Mouse (Mus musculus) heart, embryonic 13.5 days (tissue): Measurements from ENCODE around the gene Sergef. TPM values are rescaled to one million over a fixed set of nuclear protein-coding genes. Genes with fewer than 3 reads are reported as not detected.

Experiments
- ATAC-seq: fragments of 200-750 bp; cut with Nextera tagmentation; 2 replicates; pipeline ENCODE4 v1.8.0; 2017; ENCODE audit warnings: moderate TSS enrichment; ENCODE audit not compliant: insufficient number of reproducible peaks, low FRiP score, low TSS enrichment; ENCODE audit errors: extremely low read depth
- H3K27ac ChIP-seq: fragments of 300-500 bp; sonication (generic); replicated peaks from 2 replicates; pipeline ENCODE4 v1.5.1; 2015; ENCODE audit warnings: moderate library complexity, mild to moderate bottlenecking, inconsistent platforms
- H3K27me3 ChIP-seq: fragments of 300-500 bp; sonication (generic); replicated peaks from 2 replicates; pipeline ENCODE4 v1.6.1; 2015; ENCODE audit warnings: mild to moderate bottlenecking, inconsistent platforms
- H3K36me3 ChIP-seq: fragments of 300-500 bp; sonication (generic); 2 replicates; pipeline ENCODE4 v1.6.1; 2015; ENCODE audit warnings: mild to moderate bottlenecking, inconsistent platforms
- H3K4me1 ChIP-seq: fragments of 300-500 bp; sonication (generic); 2 replicates; pipeline ENCODE4 v1.6.1; 2015; ENCODE audit warnings: inconsistent platforms
- H3K4me2 ChIP-seq: fragments of 300-500 bp; sonication (generic); 2 replicates; pipeline ENCODE4 v1.6.1; 2015; ENCODE audit warnings: inconsistent platforms, mild to moderate bottlenecking, moderate library complexity
- H3K4me3 ChIP-seq: fragments of 300-500 bp; sonication (generic); 2 replicates; pipeline ENCODE4 v1.5.1; 2015; ENCODE audit warnings: moderate library complexity, mild to moderate bottlenecking, inconsistent platforms
- H3K9ac ChIP-seq: fragments of 300-500 bp; sonication (generic); 2 replicates; pipeline ENCODE4 v1.6.1; 2015; ENCODE audit warnings: inconsistent platforms, mild to moderate bottlenecking, moderate library complexity
- H3K9me3 ChIP-seq: fragments of 300-500 bp; sonication (generic); 2 replicates; pipeline ENCODE4 v1.6.1; 2016; ENCODE audit warnings: inconsistent platforms
- WGBS: fragments of 180-500 bp; shearing (Covaris S2); methylation state at CpG from one replicate; pipeline ENCODE4 v1.1.7; 2015; ENCODE audit warnings: mixed read lengths; 5-methylcytosine and 5-hydroxymethylcytosine counted together
- polyA plus RNA-seq: library from polyadenylated mRNA; unstranded; fragments of >200 nt; fragmentation: Nextera tagmentation; extraction: Ambion mirVana; gene quantifications from 2 replicates; pipeline ENCODE4 v1.2.1, GENCODE M21; 2015

Gene Sergef
- polyA plus RNA-seq, 1 experiment from 2014 or later, result 12.2 TPM

DNA sequence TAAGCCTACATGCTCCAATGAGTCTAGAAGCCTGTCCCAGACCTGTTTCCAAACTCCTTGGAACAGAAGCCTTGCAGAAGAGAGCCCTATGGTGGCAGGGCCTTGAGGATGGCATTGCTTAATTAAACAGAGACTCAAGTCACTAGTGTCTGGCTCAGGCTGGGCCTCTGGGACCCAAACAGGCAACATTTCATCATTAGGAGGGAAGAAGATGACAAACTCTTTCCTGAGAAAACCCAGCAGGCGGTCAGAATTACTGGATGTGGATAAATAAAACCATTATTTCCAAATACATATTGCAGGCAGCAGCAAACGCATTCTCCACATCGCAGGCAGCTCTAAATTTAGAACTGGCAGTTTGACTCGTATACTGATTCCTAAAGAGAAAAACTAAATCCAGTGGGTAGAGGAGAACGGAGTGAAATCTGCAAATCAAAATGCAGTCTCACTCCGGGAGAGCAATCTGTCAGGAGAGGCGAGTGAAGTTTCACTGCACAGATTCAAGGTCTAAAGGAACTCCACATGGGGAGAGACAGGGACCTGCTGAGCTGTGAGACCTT, 173.1 kb downstream of the Sergef start:
- Histone ChIP-seq H3K27ac (no peak overlapping the region), H3K27me3 (no peaks in the 10 kb centered on the region), H3K4me3 (no peak overlapping the region), H3K36me3 (no peaks in the 10 kb centered on the region), H3K9me3 (no peaks in the 10 kb centered on the region), H3K4me2 (peak overlapping the region; percentile 25), H3K4me1 (peaks cover 20% of the 10 kb centered on the region), H3K9ac (peak overlapping the region; percentile 33; the same call in 1 of the 2 replicates)
- 45% methylated on average over 7 of the region's 7 CpGs for WGBS
- no peak for ATAC-seq

DNA sequence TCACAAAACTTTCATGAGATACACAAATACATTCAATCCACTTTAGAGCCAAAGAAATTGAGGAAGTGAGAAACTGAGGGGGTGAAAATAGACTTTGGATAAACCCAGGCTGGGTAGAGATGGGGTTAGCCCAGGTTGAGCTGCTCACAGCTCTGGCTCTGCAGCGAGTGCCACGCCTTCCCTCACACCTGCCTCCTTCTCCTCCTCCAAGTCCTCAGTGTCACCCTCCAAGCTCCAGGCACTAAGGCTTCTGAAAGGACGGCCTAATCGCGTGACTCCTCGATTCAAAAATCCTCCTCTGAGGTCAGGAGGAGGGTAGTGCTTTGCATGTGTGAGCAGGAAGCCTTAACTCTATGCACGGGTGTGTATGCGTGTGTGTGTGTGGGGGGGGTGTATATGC, 176.5 kb downstream of the Sergef start:
- Histone ChIP-seq H3K9me3 (no peaks in the 10 kb centered on the region), H3K27ac (no peak overlapping the region), H3K4me2 (no peak overlapping the region), H3K4me3 (no peak overlapping the region), H3K9ac (no peak overlapping the region), H3K4me1 (peaks cover 11% of the 10 kb centered on the region), H3K36me3 (no peaks in the 10 kb centered on the region), H3K27me3 (no peaks in the 10 kb centered on the region)
- 76% methylated on average over 8 of the region's 8 CpGs for WGBS
- ATAC-seq, result no peak

DNA sequence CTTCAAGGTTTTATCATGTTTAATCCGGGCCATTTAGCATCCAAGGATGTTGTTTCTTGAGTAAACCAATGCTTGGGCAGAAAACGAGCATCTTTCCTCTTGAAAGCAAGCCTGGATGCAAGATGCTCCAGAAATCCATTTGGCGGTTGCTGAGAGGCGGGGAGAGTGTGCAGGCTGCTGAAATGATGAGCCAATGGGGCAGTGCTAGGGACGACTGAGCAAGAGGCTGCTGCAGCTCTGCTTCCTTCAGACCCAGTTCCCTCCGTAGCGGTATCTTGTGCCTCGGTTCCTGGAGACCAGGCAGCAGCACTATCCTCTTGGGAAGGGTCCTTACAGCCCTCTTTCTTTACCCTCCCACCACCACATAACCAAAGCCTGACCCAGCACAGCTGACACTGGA, 177.3 kb downstream of the Sergef start:
- Histone ChIP-seq H3K27me3 (no peaks in the 10 kb centered on the region), H3K4me2 (no peak overlapping the region), H3K27ac (no peak overlapping the region), H3K4me3 (no peak overlapping the region), H3K9ac (no peak overlapping the region), H3K36me3 (no peaks in the 10 kb centered on the region), H3K4me1 (peaks cover 11% of the 10 kb centered on the region), H3K9me3 (no peaks in the 10 kb centered on the region)
- ATAC-seq, result no peak
- 57% methylated on average over 8 of the region's 8 CpGs for WGBS

DNA sequence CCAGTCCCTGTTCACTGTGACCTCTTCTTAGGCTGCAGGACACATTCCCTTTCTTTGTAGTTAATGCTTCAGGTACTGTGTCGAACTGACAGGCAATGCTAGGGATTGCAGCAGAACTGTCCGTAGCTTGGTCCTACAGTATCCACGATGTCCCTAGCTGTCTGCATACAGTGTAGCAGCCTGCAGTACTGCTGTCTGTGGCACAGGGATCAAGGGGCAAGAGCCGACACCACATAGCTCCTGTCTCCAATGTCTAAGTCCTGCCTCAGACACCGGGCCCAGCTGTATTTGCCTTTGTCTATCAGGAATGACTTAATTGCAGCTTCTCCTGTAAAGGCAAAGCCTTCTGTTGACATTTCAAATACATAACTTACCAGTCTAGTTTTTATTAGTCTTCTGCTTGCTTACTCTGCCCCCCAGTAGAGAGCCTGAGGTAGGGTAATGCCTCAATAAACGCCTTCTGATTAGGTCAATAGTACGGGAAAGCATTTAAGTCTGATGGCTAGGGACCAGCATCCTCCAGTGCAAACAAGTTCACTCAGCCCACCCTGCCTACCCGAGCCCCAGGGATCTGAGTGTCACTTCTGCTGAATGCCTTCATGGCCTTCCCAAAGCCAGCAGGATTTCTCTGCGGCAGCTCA, 179.9 kb downstream of the Sergef start:
- no peak overlapping the region for H3K4me3 ChIP-seq
- H3K27me3 ChIP-seq, result no peaks in the 10 kb centered on the region
- H3K9ac ChIP-seq, result no peak overlapping the region
- no peak overlapping the region for H3K4me2 ChIP-seq
- ATAC-seq, result no peak
- WGBS, result 80% methylated on average over 9 of the region's 9 CpGs
- 0 out of 2 replicates have a peak, but pooled peaks cover 3% of the 10 kb centered on the region for H3K9me3 ChIP-seq
- H3K27ac ChIP-seq, result no peak overlapping the region
- H3K4me1 ChIP-seq, result no peaks in the 10 kb centered on the region
- no peaks in the 10 kb centered on the region for H3K36me3 ChIP-seq

DNA sequence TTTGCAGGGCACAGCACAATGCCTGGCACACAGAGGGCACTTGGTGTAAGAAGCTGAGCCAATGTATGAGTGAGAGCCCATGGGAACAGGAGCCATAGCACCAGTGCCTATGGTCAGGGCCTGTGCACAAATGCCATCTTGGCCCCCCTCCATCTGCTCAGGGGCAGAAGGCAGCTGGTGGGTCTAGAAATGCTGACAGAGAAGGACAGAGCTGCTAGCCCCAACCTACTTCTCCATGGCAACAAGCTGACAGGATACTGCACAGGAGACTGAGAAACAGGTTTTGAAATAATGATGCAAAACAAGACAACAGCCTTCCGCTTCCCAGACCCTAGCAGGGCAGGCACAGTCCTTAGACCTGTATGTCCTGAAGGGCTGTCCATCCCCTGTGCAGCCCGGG, 180.4 kb downstream of the Sergef start:
- Histone ChIP-seq H3K27ac (no peak overlapping the region), H3K4me3 (no peak overlapping the region)
- 68% methylated on average over 2 of the region's 2 CpGs for WGBS

DNA sequence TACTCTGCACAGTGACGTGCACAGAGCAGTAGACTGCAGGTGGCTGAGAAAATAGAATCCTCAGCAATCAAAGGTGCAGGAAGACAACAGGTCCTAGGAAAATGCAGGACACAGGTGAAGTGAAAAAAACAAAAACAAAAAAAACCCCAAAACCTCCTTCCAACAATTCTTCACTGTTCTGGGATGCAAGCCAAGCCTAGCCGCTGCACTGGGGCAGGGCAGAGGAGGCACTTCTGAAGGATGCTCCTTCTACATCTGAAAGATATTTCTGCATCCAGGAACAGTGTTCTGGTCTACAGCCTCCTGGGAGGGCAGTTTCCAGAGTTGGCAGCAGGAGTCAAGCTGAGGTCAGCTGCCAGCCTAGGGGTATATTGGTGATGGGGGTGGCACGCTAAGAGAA, 181.7 kb downstream of the Sergef start:
- Histone ChIP-seq H3K27me3 (peaks cover 7% of the 10 kb centered on the region; the same call in 1 of the 2 replicates), H3K4me3 (no peak overlapping the region), H3K4me1 (no peaks in the 10 kb centered on the region), H3K27ac (no peak overlapping the region), H3K9ac (no peak overlapping the region), H3K9me3 (0 out of 2 replicates have a peak, but pooled peaks cover 3% of the 10 kb centered on the region), H3K4me2 (no peak overlapping the region), H3K36me3 (no peaks in the 10 kb centered on the region)
- WGBS, result 77% methylated on average over 3 of the region's 3 CpGs
- ATAC-seq, result no peak

More for the DNA sequence above, 180.4 kb downstream of the Sergef start:
- H3K9me3 ChIP-seq, result 0 out of 2 replicates have a peak, but pooled peaks cover 3% of the 10 kb centered on the region
- ATAC-seq, result no peak
- no peak overlapping the region for H3K4me2 ChIP-seq
- H3K9ac ChIP-seq, result no peak overlapping the region
- peaks cover 4% of the 10 kb centered on the region; the same call in 1 of the 2 replicates for H3K27me3 ChIP-seq
- H3K4me1 ChIP-seq, result no peaks in the 10 kb centered on the region
- no peaks in the 10 kb centered on the region for H3K36me3 ChIP-seq

DNA sequence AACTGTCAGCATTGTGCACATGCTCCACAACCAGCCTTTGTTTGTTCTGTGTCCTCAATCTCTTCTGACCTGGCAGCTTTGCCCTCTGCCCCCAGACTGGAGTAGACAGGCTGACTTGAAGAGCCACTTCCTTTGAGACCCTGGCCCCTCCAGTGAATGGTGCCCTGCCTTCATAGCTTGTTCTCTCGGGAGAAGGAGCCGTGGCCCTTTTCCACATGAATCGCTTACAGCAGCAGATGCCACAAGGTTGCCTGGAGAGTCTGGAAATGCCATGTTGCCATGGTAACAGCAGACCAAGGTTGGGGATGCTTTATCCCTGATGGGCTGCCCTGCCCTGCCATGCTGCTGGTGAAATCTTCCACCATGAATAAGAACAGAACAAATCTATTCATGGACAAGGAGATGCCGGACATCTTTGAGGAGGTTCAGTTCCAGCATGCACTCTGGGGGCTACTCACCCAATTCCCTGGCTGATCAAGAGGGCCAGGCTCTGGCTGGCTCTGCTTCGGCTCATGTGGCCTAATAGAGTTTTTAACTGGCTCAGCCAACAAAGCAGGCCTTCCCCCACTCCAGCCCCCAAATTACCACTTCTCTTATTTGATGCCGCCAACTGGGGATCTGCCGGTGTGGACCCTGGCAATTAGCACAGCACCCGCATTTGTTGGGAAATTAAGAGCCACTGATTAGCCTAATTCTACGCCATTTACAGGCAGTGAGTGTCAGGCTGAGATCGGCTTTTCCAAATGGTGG, 185.5 kb downstream of the Sergef start:
- Histone ChIP-seq H3K27ac (no peak overlapping the region), H3K4me2 (no peak overlapping the region), H3K9me3 (0 out of 2 replicates have a peak, but pooled peaks cover 3% of the 10 kb centered on the region), H3K36me3 (no peaks in the 10 kb centered on the region), H3K4me3 (no peak overlapping the region), H3K9ac (no peak overlapping the region), H3K27me3 (peaks cover 7% of the 10 kb centered on the region; the same call in 1 of the 2 replicates), H3K4me1 (no peaks in the 10 kb centered on the region)
- WGBS, result 44% methylated on average over 10 of the region's 10 CpGs
- ATAC-seq, result no peak

DNA sequence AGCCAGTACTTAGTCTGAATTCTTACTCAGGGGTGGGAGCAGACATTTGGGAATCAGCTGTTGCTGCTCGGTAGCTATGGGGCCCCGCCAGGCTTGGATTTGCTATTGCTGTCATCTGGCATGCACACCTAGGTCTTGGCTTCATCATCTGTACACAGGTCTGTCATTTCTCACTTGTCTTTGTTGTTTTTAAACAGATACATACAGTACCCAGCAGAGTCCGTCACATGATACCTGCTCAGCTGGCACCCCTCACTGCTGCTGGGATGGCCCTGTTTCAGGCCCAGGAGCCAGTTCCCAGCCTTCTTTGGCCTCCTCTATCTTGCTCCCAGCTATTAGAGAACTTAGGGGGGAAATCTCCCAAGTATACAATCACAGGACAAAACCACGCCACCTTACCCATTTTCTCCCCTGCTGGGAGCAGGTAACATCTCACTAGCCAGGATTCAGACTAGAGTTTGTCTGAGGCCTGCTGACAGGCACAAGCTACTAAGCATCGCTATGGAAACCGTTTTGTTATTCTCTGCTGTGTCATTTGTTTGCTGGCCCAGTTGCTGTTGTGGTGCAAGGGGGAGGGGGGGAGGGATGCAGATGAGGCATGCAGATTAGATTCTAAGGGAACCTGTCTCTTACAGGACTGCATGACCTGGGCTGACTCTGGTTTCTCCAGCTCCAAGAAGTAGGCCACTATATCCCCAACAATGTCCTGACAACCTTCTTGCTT, 190.5 kb downstream of the Sergef start:
- Histone ChIP-seq H3K27me3 (peaks cover 2% of the 10 kb centered on the region; the same call in 1 of the 2 replicates), H3K27ac (no peak overlapping the region), H3K4me3 (no peak overlapping the region), H3K4me1 (no peaks in the 10 kb centered on the region), H3K9ac (no peak overlapping the region), H3K9me3 (no peaks in the 10 kb centered on the region), H3K36me3 (no peaks in the 10 kb centered on the region), H3K4me2 (no peak overlapping the region)
- 56% methylated on average over 6 of the region's 6 CpGs for WGBS
- ATAC-seq, result no peak

DNA sequence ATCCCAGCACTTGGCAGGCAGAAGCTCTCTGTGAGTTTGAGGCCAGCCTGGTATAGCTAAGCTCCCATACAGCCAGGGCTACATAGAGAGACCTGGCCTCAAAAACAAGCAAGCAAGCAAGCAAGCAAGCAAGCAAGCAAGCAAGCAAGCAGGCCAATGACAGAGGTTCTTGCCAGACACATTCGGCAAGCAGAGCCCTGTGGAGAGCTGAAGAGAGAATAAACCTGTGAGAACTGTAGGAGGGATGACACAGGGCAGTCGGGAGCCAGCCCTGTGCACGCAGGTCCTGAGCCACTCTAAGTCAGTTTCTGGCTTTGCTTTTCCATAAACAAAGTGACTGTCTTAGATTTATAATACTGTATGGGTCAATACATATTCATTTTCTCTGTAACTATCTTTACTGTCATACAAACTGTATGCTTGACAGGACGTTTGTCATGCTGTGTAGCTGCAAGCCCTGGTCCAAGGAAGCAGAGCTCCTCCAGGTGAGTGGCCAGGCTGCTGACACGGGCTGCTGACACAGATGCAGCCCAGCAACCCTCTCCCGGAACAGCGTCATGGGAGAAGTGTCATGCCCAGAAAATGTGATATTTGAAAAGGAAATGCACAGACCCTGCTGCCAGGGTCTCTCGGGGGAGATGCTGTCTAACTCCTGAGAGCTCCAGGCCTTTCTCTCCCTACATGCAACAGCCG, 192.0 kb downstream of the Sergef start:
- no peaks in the 10 kb centered on the region for H3K9me3 ChIP-seq
- no peak overlapping the region for H3K9ac ChIP-seq
- no peaks in the 10 kb centered on the region for H3K4me1 ChIP-seq
- H3K36me3 ChIP-seq, result no peaks in the 10 kb centered on the region
- H3K4me3 ChIP-seq, result no peak overlapping the region
- H3K4me2 ChIP-seq, result no peak overlapping the region
- 52% methylated on average over 9 of the region's 9 CpGs for WGBS
- no peak for ATAC-seq
- H3K27ac ChIP-seq, result no peak overlapping the region
- H3K27me3 ChIP-seq, result no peaks in the 10 kb centered on the region

DNA sequence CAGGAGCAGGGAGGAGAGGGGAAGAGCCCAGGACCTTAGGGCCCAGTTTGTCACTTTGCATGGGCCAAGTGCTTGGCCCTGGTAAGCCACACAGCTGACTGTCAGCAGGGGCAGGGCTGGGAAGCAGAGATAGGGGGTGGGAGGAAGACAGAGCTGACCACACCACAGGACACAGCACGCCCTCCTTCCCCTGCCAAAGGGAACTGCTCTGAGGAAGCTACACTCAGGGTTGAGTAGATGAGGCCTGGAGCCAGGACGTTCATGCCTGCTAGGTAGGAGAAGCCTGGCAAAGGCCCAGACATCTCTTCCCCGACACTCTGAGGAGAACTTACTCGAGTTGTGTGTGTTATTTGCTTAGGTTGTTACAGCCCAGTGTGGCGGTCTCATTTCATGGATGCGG, 193.7 kb downstream of the Sergef start:
- H3K27me3 ChIP-seq, result no peaks in the 10 kb centered on the region
- H3K9me3 ChIP-seq, result no peaks in the 10 kb centered on the region
- ATAC-seq, result no peak
- WGBS, result 65% methylated on average over 6 of the region's 6 CpGs
- H3K4me3 ChIP-seq, result no peak overlapping the region
- no peak overlapping the region for H3K4me2 ChIP-seq
- H3K36me3 ChIP-seq, result no peaks in the 10 kb centered on the region
- no peak overlapping the region for H3K27ac ChIP-seq
- H3K4me1 ChIP-seq, result no peaks in the 10 kb centered on the region
- H3K9ac ChIP-seq, result no peak overlapping the region

DNA sequence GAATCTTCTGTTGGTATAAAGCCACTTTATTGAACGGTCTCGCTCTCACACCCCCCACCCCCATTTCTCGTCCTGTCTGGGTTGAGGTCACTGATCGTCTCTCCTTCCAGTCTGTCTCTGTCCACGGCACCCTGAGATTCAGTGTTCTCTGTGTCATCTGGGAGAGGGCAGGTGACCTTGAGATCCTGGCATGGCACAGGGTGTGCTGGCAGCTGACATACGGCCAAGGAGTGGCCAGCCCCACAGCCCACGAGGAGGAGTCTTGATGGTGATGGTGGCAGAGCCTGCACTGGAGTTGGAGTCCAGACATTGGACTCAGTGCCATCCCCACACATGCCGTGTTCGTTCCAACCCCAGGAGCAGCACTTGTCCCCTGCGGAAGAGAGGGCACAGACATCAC, 196.4 kb downstream of the Sergef start:
- 74% methylated on average over 10 of the region's 10 CpGs for WGBS

More for the DNA sequence above, 196.4 kb downstream of the Sergef start:
- Histone ChIP-seq H3K27ac (no peak overlapping the region), H3K36me3 (no peaks in the 10 kb centered on the region), H3K4me3 (no peak overlapping the region), H3K9ac (no peak overlapping the region), H3K9me3 (no peaks in the 10 kb centered on the region), H3K4me2 (no peak overlapping the region), H3K27me3 (no peaks in the 10 kb centered on the region), H3K4me1 (no peaks in the 10 kb centered on the region)
- ATAC-seq, result no peak
